Mouse (Mus musculus): ENCODE results near the gene Cdh6. TPM values are rescaled to one million over a fixed set of nuclear protein-coding genes. Genes with fewer than 3 reads are reported as not detected.

Cdh6 gene
- polyA plus RNA-seq, 1 experiment = 0.01 TPM

GRCm38 (mm10) chr15:13210186-13210585 lies 36.7 kb upstream of the Cdh6 start:
- no peak overlapping the region for H3K4me3 ChIP-seq (ENCODE audit: control insufficient read depth, insufficient read depth, low read length)
- WGBS = 92% methylated on average over 6 of the region's 6 CpGs

GRCm38 (mm10) chr15:13208716-13209115 lies 35.2 kb upstream of the Cdh6 start:
- Histone ChIP-seq H3K36me3 (ENCODE audit: control insufficient read depth, insufficient read depth, low read length) (no peaks in the 10 kb centered on the region), H3K4me3 (ENCODE audit: control insufficient read depth, insufficient read depth, low read length) (no peak overlapping the region), H3K4me1 (replicated peaks; ENCODE audit: control insufficient read depth, insufficient read depth, low read length) (no peaks in the 10 kb centered on the region), H3K27me3 (ENCODE audit: control insufficient read depth, insufficient read depth, low read length) (no peaks in the 10 kb centered on the region), H3K27ac (ENCODE audit: control insufficient read depth, insufficient read depth, low read length) (no peak overlapping the region)
- TF ChIP-seq POLR2A (IDR thresholded peaks at IDR 0.05; ENCODE audit: control insufficient read depth, extremely low read depth, insufficient read depth, low read length, poor library complexity) (no peak), CTCF (IDR thresholded peaks at IDR 0.05; ENCODE audit: borderline replicate concordance, control insufficient read depth, extremely low read depth, insufficient read depth, low read length, poor library complexity) (no peak)
- DNase-seq = no peak
- 89% methylated on average over 7 of the region's 7 CpGs for WGBS

More at GRCm38 (mm10) chr15:13210186-13210585, 36.7 kb upstream of the Cdh6 start:
- H3K36me3 ChIP-seq (ENCODE audit: control insufficient read depth, insufficient read depth, low read length) = no peaks in the 10 kb centered on the region
- DNase-seq = no peak
- H3K4me1 ChIP-seq (replicated peaks; ENCODE audit: control insufficient read depth, insufficient read depth, low read length) = no peaks in the 10 kb centered on the region
- H3K27me3 ChIP-seq (ENCODE audit: control insufficient read depth, insufficient read depth, low read length) = no peaks in the 10 kb centered on the region
- no peak for TF ChIP-seq CTCF (IDR thresholded peaks at IDR 0.05; ENCODE audit: borderline replicate concordance, control insufficient read depth, extremely low read depth, insufficient read depth, low read length, poor library complexity)
- TF ChIP-seq POLR2A (IDR thresholded peaks at IDR 0.05; ENCODE audit: control insufficient read depth, extremely low read depth, insufficient read depth, low read length, poor library complexity) = no peak
- no peak overlapping the region for H3K27ac ChIP-seq (ENCODE audit: control insufficient read depth, insufficient read depth, low read length)

- no peaks in the 10 kb centered on the region for H3K4me1 ChIP-seq (replicated peaks; ENCODE audit: control insufficient read depth, insufficient read depth, low read length)
- H3K27me3 ChIP-seq (ENCODE audit: control insufficient read depth, insufficient read depth, low read length) = no peaks in the 10 kb centered on the region
- no peak overlapping the region for H3K4me3 ChIP-seq (ENCODE audit: control insufficient read depth, insufficient read depth, low read length)
- TF ChIP-seq POLR2A (IDR thresholded peaks at IDR 0.05; ENCODE audit: control insufficient read depth, extremely low read depth, insufficient read depth, low read length, poor library complexity) (no peak), CTCF (IDR thresholded peaks at IDR 0.05; ENCODE audit: borderline replicate concordance, control insufficient read depth, extremely low read depth, insufficient read depth, low read length, poor library complexity) (no peak)
- WGBS = 87% methylated on average over 1 of the region's 1 CpGs
- H3K36me3 ChIP-seq (ENCODE audit: control insufficient read depth, insufficient read depth, low read length) = no peaks in the 10 kb centered on the region
- no peak for DNase-seq
- no peak overlapping the region for H3K27ac ChIP-seq (ENCODE audit: control insufficient read depth, insufficient read depth, low read length)
Observed at GRCm38 (mm10) chr15:13196237-13196636, 22.8 kb upstream of the Cdh6 start.

- DNase-seq = no peak
- TF ChIP-seq POLR2A (IDR thresholded peaks at IDR 0.05; ENCODE audit: control insufficient read depth, extremely low read depth, insufficient read depth, low read length, poor library complexity) (no peak), CTCF (IDR thresholded peaks at IDR 0.05; ENCODE audit: borderline replicate concordance, control insufficient read depth, extremely low read depth, insufficient read depth, low read length, poor library complexity) (no peak)
- H3K4me3 ChIP-seq (ENCODE audit: control insufficient read depth, insufficient read depth, low read length) = no peak overlapping the region
Observed at GRCm38 (mm10) chr15:13194048-13194447, 20.6 kb upstream of the Cdh6 start.

GRCm38 (mm10) chr15:13193076-13193475 lies 19.6 kb upstream of the Cdh6 start:
- H3K36me3 ChIP-seq (ENCODE audit: control insufficient read depth, insufficient read depth, low read length) = no peaks in the 10 kb centered on the region
- no peak for TF ChIP-seq CTCF (IDR thresholded peaks at IDR 0.05; ENCODE audit: borderline replicate concordance, control insufficient read depth, extremely low read depth, insufficient read depth, low read length, poor library complexity)
- no peak for TF ChIP-seq POLR2A (IDR thresholded peaks at IDR 0.05; ENCODE audit: control insufficient read depth, extremely low read depth, insufficient read depth, low read length, poor library complexity)
- 90% methylated on average over 11 of the region's 11 CpGs for WGBS
- no peaks in the 10 kb centered on the region for H3K4me1 ChIP-seq (replicated peaks; ENCODE audit: control insufficient read depth, insufficient read depth, low read length)
- no peaks in the 10 kb centered on the region for H3K27me3 ChIP-seq (ENCODE audit: control insufficient read depth, insufficient read depth, low read length)
- no peak for DNase-seq
- no peak overlapping the region for H3K4me3 ChIP-seq (ENCODE audit: control insufficient read depth, insufficient read depth, low read length)
- H3K27ac ChIP-seq (ENCODE audit: control insufficient read depth, insufficient read depth, low read length) = no peak overlapping the region

More at GRCm38 (mm10) chr15:13194048-13194447, 20.6 kb upstream of the Cdh6 start:
- H3K4me1 ChIP-seq (replicated peaks; ENCODE audit: control insufficient read depth, insufficient read depth, low read length) = no peaks in the 10 kb centered on the region
- H3K27me3 ChIP-seq (ENCODE audit: control insufficient read depth, insufficient read depth, low read length) = no peaks in the 10 kb centered on the region
- H3K36me3 ChIP-seq (ENCODE audit: control insufficient read depth, insufficient read depth, low read length) = no peaks in the 10 kb centered on the region
- no peak overlapping the region for H3K27ac ChIP-seq (ENCODE audit: control insufficient read depth, insufficient read depth, low read length)

GRCm38 (mm10) chr15:13183661-13184060 lies 10.2 kb upstream of the Cdh6 start:
- no peaks in the 10 kb centered on the region for H3K36me3 ChIP-seq (ENCODE audit: control insufficient read depth, insufficient read depth, low read length)
- H3K4me1 ChIP-seq (replicated peaks; ENCODE audit: control insufficient read depth, insufficient read depth, low read length) = no peaks in the 10 kb centered on the region
- no peak for TF ChIP-seq CTCF (IDR thresholded peaks at IDR 0.05; ENCODE audit: borderline replicate concordance, control insufficient read depth, extremely low read depth, insufficient read depth, low read length, poor library complexity)
- no peak overlapping the region for H3K4me3 ChIP-seq (ENCODE audit: control insufficient read depth, insufficient read depth, low read length)
- no peaks in the 10 kb centered on the region for H3K27me3 ChIP-seq (ENCODE audit: control insufficient read depth, insufficient read depth, low read length)
- WGBS = 89% methylated on average over 5 of the region's 5 CpGs
- DNase-seq = no peak
- H3K27ac ChIP-seq (ENCODE audit: control insufficient read depth, insufficient read depth, low read length) = no peak overlapping the region

- 88% methylated on average over 8 of the region's 8 CpGs for WGBS
- DNase-seq = no peak
- Histone ChIP-seq H3K36me3 (ENCODE audit: control insufficient read depth, insufficient read depth, low read length) (no peaks in the 10 kb centered on the region), H3K4me3 (ENCODE audit: control insufficient read depth, insufficient read depth, low read length) (no peak overlapping the region), H3K4me1 (replicated peaks; ENCODE audit: control insufficient read depth, insufficient read depth, low read length) (no peaks in the 10 kb centered on the region), H3K27me3 (ENCODE audit: control insufficient read depth, insufficient read depth, low read length) (no peaks in the 10 kb centered on the region), H3K27ac (ENCODE audit: control insufficient read depth, insufficient read depth, low read length) (no peak overlapping the region)
- TF ChIP-seq CTCF (IDR thresholded peaks at IDR 0.05; ENCODE audit: borderline replicate concordance, control insufficient read depth, extremely low read depth, insufficient read depth, low read length, poor library complexity) = no peak
- no peak for TF ChIP-seq POLR2A (IDR thresholded peaks at IDR 0.05; ENCODE audit: control insufficient read depth, extremely low read depth, insufficient read depth, low read length, poor library complexity)
Observed at GRCm38 (mm10) chr15:13181430-13181829, 8.0 kb upstream of the Cdh6 start.
